16 mouse cellular contexts compared by ENCODE assay signal in the genomic region with DNA sequence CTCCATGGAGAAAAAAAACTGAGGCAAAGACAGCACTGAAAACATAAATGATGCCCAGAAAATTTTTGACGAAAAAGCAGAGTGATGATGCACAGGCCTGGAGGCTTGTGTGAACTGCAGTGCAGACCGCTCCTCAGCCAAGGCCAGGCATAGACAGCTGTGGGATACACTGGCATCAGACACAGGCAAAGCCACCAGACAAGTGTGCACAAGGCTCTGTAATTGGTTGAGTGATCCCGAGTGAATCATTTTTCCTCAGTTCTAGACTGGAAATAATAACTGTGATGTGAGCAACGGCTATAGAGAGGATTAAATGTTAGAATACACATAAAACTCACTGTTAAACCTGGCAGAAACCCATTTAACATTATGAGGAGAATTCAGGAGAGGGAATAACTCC.
DNase-seq lines count a peak whose midpoint lies in the region; ATAC-seq and TF ChIP-seq lines count a peak whose summit lies in the region.
"Had no signal": no experiment of that assay in that cellular context is flagged by ENCODE, and none has a peak within 500 bp of the region (broad histone marks: within the 10 kb centered on the region; RNA-seq: fewer than 3 reads in every experiment).

No protein-coding gene starts in this region.

- no peak overlapping the region for H3K9ac ChIP-seq in embryonic facial prominence, embryonic 14.5 days (ENCODE audit: low read depth, low read length)
- no peak overlapping the region for H3K9ac ChIP-seq in hindbrain, embryonic 16.5 days (ENCODE audit: low read depth, low read length)
- H3K9ac ChIP-seq in hindbrain, embryonic 14.5 days: no peak overlapping the region
- H3K9ac ChIP-seq in limb, embryonic 14.5 days (ENCODE audit: low read depth, low read length, severe bottlenecking): no peak overlapping the region
- no peak overlapping the region for H3K9ac ChIP-seq in neural tube, embryonic 15.5 days (replicated peaks)
- H3K9ac ChIP-seq in intestine, embryonic 15.5 days: no peak overlapping the region
- H3K9ac ChIP-seq: forebrain, embryonic 13.5 days; heart, embryonic 13.5 days had no signal

- 52% methylated on average over 4 of the region's 4 CpGs for WGBS in embryonic facial prominence, embryonic 14.5 days
- whole genome bisulfite sequencing in embryonic facial prominence, embryonic 10.5 days: 84% methylated on average over 4 of the region's 4 CpGs
- WGBS in hindbrain, embryonic 16.5 days: 72% methylated on average over 4 of the region's 4 CpGs
- WGBS in hindbrain, embryonic 14.5 days: 75% methylated on average over 4 of the region's 4 CpGs
- 39% methylated on average over 4 of the region's 4 CpGs for WGBS in limb, embryonic 14.5 days
- WGBS in neural tube, embryonic 15.5 days: 64% methylated on average over 4 of the region's 4 CpGs
- WGBS in intestine, embryonic 15.5 days: 66% methylated on average over 4 of the region's 4 CpGs

- no peak for ATAC-seq in embryonic facial prominence, embryonic 14.5 days (ENCODE audit: low read depth)
- peak; percentile 20; the same call in 1 of the 2 replicates for ATAC-seq in hindbrain, embryonic 16.5 days
- ATAC-seq in hindbrain, embryonic 14.5 days (ENCODE audit: low FRiP score): no peak
- peak; percentile 53 for ATAC-seq in limb, embryonic 14.5 days (ENCODE audit: low FRiP score, low read depth)
- ATAC-seq in neural tube, embryonic 15.5 days (ENCODE audit: low FRiP score): peak; percentile 76; the same call in 1 of the 2 replicates
- ATAC-seq in intestine, embryonic 15.5 days: no peak
- ATAC-seq: activated CD4-positive, CD25-positive, alpha-beta regulatory T cell, adult 4 months; forebrain, embryonic 13.5 days; hindbrain, postnatal 0 days had no signal

- peak; percentile 17 for DNase-seq in embryonic facial prominence, embryonic 14.5 days (ENCODE audit: low spot score)
- no peak for DNase-seq in embryonic facial prominence, embryonic 10.5 days (ENCODE audit: low spot score)
- DNase-seq in hindbrain, embryonic 14.5 days (ENCODE audit: low spot score): no peak
- DNase-seq in limb, embryonic 14.5 days (ENCODE audit: low spot score): peak; percentile 34
- DNase-seq: adrenal gland, postnatal 14 days; cerebellum, adult 11-12 months; cerebellum, postnatal 10 days; gastrocnemius, postnatal 25 days; heart, postnatal 36 days had no signal

- H3K9me3 ChIP-seq in embryonic facial prominence, embryonic 14.5 days (ENCODE audit: control insufficient read depth, low read length): no peaks in the 10 kb centered on the region
- H3K9me3 ChIP-seq in embryonic facial prominence, embryonic 10.5 days: no peaks in the 10 kb centered on the region
- no peaks in the 10 kb centered on the region for H3K9me3 ChIP-seq in hindbrain, embryonic 16.5 days (ENCODE audit: control insufficient read depth, low read length)
- no peaks in the 10 kb centered on the region for H3K9me3 ChIP-seq in hindbrain, embryonic 14.5 days (ENCODE audit: control insufficient read depth, low read length)
- no peaks in the 10 kb centered on the region for H3K9me3 ChIP-seq in limb, embryonic 14.5 days (ENCODE audit: control insufficient read depth, low read length)
- H3K9me3 ChIP-seq in neural tube, embryonic 15.5 days (replicated peaks): no peaks in the 10 kb centered on the region
- H3K9me3 ChIP-seq in intestine, embryonic 15.5 days: no peaks in the 10 kb centered on the region
- H3K9me3 ChIP-seq: forebrain, embryonic 13.5 days; heart, embryonic 13.5 days had no signal

- no peaks in the 10 kb centered on the region for H3K36me3 ChIP-seq in embryonic facial prominence, embryonic 14.5 days (ENCODE audit: control insufficient read depth, insufficient read depth, low read length)
- H3K36me3 ChIP-seq in embryonic facial prominence, embryonic 10.5 days (replicated peaks): no peaks in the 10 kb centered on the region
- H3K36me3 ChIP-seq in hindbrain, embryonic 16.5 days (ENCODE audit: control insufficient read depth, insufficient read depth, low read length): no peaks in the 10 kb centered on the region
- no peaks in the 10 kb centered on the region for H3K36me3 ChIP-seq in hindbrain, embryonic 14.5 days (replicated peaks; ENCODE audit: control insufficient read depth, insufficient read depth)
- no peaks in the 10 kb centered on the region for H3K36me3 ChIP-seq in limb, embryonic 14.5 days (ENCODE audit: control insufficient read depth, insufficient read depth, low read length)
- no peaks in the 10 kb centered on the region for H3K36me3 ChIP-seq in neural tube, embryonic 15.5 days
- no peaks in the 10 kb centered on the region for H3K36me3 ChIP-seq in intestine, embryonic 15.5 days

- no peak overlapping the region for H3K4me2 ChIP-seq in embryonic facial prominence, embryonic 14.5 days (ENCODE audit: low read depth, low read length)
- no peak overlapping the region for H3K4me2 ChIP-seq in hindbrain, embryonic 16.5 days (ENCODE audit: low read length)
- H3K4me2 ChIP-seq in hindbrain, embryonic 14.5 days (replicated peaks): no peak overlapping the region
- no peak overlapping the region for H3K4me2 ChIP-seq in limb, embryonic 14.5 days (replicated peaks; ENCODE audit: low read depth, low read length, severe bottlenecking)
- no peak overlapping the region for H3K4me2 ChIP-seq in neural tube, embryonic 15.5 days
- H3K4me2 ChIP-seq in intestine, embryonic 15.5 days (replicated peaks): no peak overlapping the region
- H3K4me2 ChIP-seq: forebrain, embryonic 13.5 days; heart, embryonic 13.5 days had no signal

- no peak overlapping the region for H3K27ac ChIP-seq in embryonic facial prominence, embryonic 14.5 days (replicated peaks; ENCODE audit: low read depth, low read length)
- H3K27ac ChIP-seq in embryonic facial prominence, embryonic 10.5 days (replicated peaks): no peak overlapping the region
- no peak overlapping the region for H3K27ac ChIP-seq in hindbrain, embryonic 16.5 days (ENCODE audit: low read depth, low read length)
- H3K27ac ChIP-seq in hindbrain, embryonic 14.5 days: no peak overlapping the region
- H3K27ac ChIP-seq in limb, embryonic 14.5 days (replicated peaks; ENCODE audit: low read depth, low read length): no peak overlapping the region
- no peak overlapping the region for H3K27ac ChIP-seq in neural tube, embryonic 15.5 days (replicated peaks)
- H3K27ac ChIP-seq in intestine, embryonic 15.5 days: no peak overlapping the region
- H3K27ac ChIP-seq: forebrain, embryonic 13.5 days; heart, embryonic 13.5 days; hindbrain, postnatal 0 days had no signal

- TF ChIP-seq POLR2A in limb, embryonic 14.5 days (IDR thresholded peaks at IDR 0.05; ENCODE audit: borderline replicate concordance, extremely low read depth, insufficient read depth, insufficient read length): no peak

- H3K4me3 ChIP-seq in embryonic facial prominence, embryonic 14.5 days (ENCODE audit: low read depth, low read length): no peak overlapping the region
- no peak overlapping the region for H3K4me3 ChIP-seq in embryonic facial prominence, embryonic 10.5 days
- no peak overlapping the region for H3K4me3 ChIP-seq in hindbrain, embryonic 16.5 days (ENCODE audit: low read length)
- no peak overlapping the region for H3K4me3 ChIP-seq in hindbrain, embryonic 14.5 days (replicated peaks; ENCODE audit: low read length)
- H3K4me3 ChIP-seq in limb, embryonic 14.5 days (replicated peaks; ENCODE audit: low read length): no peak overlapping the region
- H3K4me3 ChIP-seq in neural tube, embryonic 15.5 days (replicated peaks): no peak overlapping the region
- no peak overlapping the region for H3K4me3 ChIP-seq in intestine, embryonic 15.5 days (replicated peaks)
- H3K4me3 ChIP-seq: forebrain, embryonic 13.5 days; heart, embryonic 13.5 days had no signal

- no peaks in the 10 kb centered on the region for H3K27me3 ChIP-seq in embryonic facial prominence, embryonic 14.5 days (replicated peaks; ENCODE audit: control insufficient read depth, insufficient read depth, low read length)
- H3K27me3 ChIP-seq in embryonic facial prominence, embryonic 10.5 days (replicated peaks; ENCODE audit: low read depth, poor library complexity, severe bottlenecking): no peaks in the 10 kb centered on the region
- no peaks in the 10 kb centered on the region for H3K27me3 ChIP-seq in hindbrain, embryonic 16.5 days (replicated peaks; ENCODE audit: control insufficient read depth, insufficient read depth, low read length)
- no peaks in the 10 kb centered on the region for H3K27me3 ChIP-seq in hindbrain, embryonic 14.5 days (ENCODE audit: control insufficient read depth, insufficient read depth, low read length)
- no peaks in the 10 kb centered on the region for H3K27me3 ChIP-seq in limb, embryonic 14.5 days (ENCODE audit: control insufficient read depth, insufficient read depth, low read length)
- no peaks in the 10 kb centered on the region for H3K27me3 ChIP-seq in neural tube, embryonic 15.5 days (replicated peaks)
- H3K27me3 ChIP-seq in intestine, embryonic 15.5 days (replicated peaks): no peaks in the 10 kb centered on the region
- H3K27me3 ChIP-seq: forebrain, embryonic 13.5 days; heart, embryonic 13.5 days had no signal

- H3K4me1 ChIP-seq in embryonic facial prominence, embryonic 14.5 days (ENCODE audit: control insufficient read depth, insufficient read depth, low read length): no peaks in the 10 kb centered on the region
- no peaks in the 10 kb centered on the region for H3K4me1 ChIP-seq in embryonic facial prominence, embryonic 10.5 days
- H3K4me1 ChIP-seq in hindbrain, embryonic 16.5 days (ENCODE audit: control insufficient read depth, insufficient read depth, low read depth, low read length): no peaks in the 10 kb centered on the region
- H3K4me1 ChIP-seq in hindbrain, embryonic 14.5 days (replicated peaks; ENCODE audit: control insufficient read depth, insufficient read depth, low read length): no peaks in the 10 kb centered on the region
- H3K4me1 ChIP-seq in limb, embryonic 14.5 days (ENCODE audit: control insufficient read depth, insufficient read depth, low read length): peaks cover 11% of the 10 kb centered on the region
- H3K4me1 ChIP-seq in neural tube, embryonic 15.5 days: peaks cover 4% of the 10 kb centered on the region; the same call in 1 of the 2 replicates
- no peaks in the 10 kb centered on the region for H3K4me1 ChIP-seq in intestine, embryonic 15.5 days (replicated peaks)
- H3K4me1 ChIP-seq: heart, embryonic 13.5 days had no signal

Comparison
In these comparisons a context has a peak if more than half of its experiments do, and no peak if none do; other contexts are left out.
1. ATAC-seq: peak in hindbrain, embryonic 16.5 days (single experiment), limb, embryonic 14.5 days (single experiment) and neural tube, embryonic 15.5 days (single experiment); none in embryonic facial prominence, embryonic 14.5 days (single experiment), hindbrain, embryonic 14.5 days (single experiment) and intestine, embryonic 15.5 days (single experiment).
2. DNase-seq: peak in embryonic facial prominence, embryonic 14.5 days (single experiment) and limb, embryonic 14.5 days (single experiment); none in embryonic facial prominence, embryonic 10.5 days (single experiment) and hindbrain, embryonic 14.5 days (single experiment).